Mouse (Mus musculus) heart, adult 2 months (tissue): ENCODE measurements around the gene Bscl2.

ENCODE experiments used
- CTCF ChIP-seq: fragments of 200-600 bp; IDR thresholded peaks from 2 replicates; pipeline ENCODE4 v1.8.1; 2022; ENCODE audit warnings: antibody characterized with exemption, mild to moderate bottlenecking, moderate library complexity
- EP300 ChIP-seq: fragments of 200-500 bp; IDR thresholded peaks from 2 replicates; pipeline ENCODE4 v1.6.1; 2011; ENCODE audit warnings: low read depth, low read length, control low read depth; ENCODE audit not compliant: insufficient read depth
- POLR2A ChIP-seq: fragments of 200-500 bp; IDR thresholded peaks from 2 replicates; pipeline ENCODE4 v1.6.1; 2011; ENCODE audit warnings: mild to moderate bottlenecking, low read depth, low read length, control low read depth; ENCODE audit not compliant: insufficient read depth

- TF ChIP-seq CTCF, result no peak
- TF ChIP-seq POLR2A, result peak; percentile 82
- TF ChIP-seq EP300, result peak; percentile 79
These were observed 18.3 kb upstream of the Bscl2 start, which contains the start of gene Ttc9c for GRCm38 (mm10) chr19:8818801-8819595.
